Mouse (Mus musculus): ENCODE results near the gene Cdt1. TPM values are rescaled to one million over a fixed set of nuclear protein-coding genes. Genes with fewer than 3 reads are reported as not detected.

The Cdt1 gene
- polyA plus RNA-seq (2015; fragmentation: Nextera tagmentation; extraction: Ambion mirVana): 45.9 and 46.0 TPM in 2 replicates

GRCm38 (mm10) chr8:122567361-122568108, at the start of gene Cdt1:
Cdt1 (plus strand) TSS chr8:122568015.
- Histone ChIP-seq H3K27me3 (no peaks in the 10 kb centered on the region), H3K4me2 (peak within 1 kb of the TSS; percentile 90), H3K9ac (peak within 1 kb of the TSS; percentile 92), H3K27ac (replicated peaks) (peak within 1 kb of the TSS; percentile 90), H3K9me3 (replicated peaks) (no peaks in the 10 kb centered on the region), H3K4me1 (replicated peaks) (peaks cover 67% of the 10 kb centered on the region), H3K4me3 (replicated peaks) (peak within 1 kb of the TSS; percentile 88), H3K36me3 (replicated peaks) (peaks cover 37% of the 10 kb centered on the region)
- peak; percentile 94 for ATAC-seq (ENCODE audit: insufficient read depth)
- under 1% methylated on average over 62 of the region's 62 CpGs for WGBS (ENCODE audit: insufficient replicate concordance)

GRCm38 (mm10) chr8:122520611-122521010, 47.2 kb upstream of the Cdt1 start:
- no peak for ATAC-seq (ENCODE audit: insufficient read depth)
- H3K4me3 ChIP-seq (replicated peaks): no peak overlapping the region
- no peak overlapping the region; the same call in 1 of the 2 replicates for H3K9ac ChIP-seq
- H3K9me3 ChIP-seq (replicated peaks): no peaks in the 10 kb centered on the region
- no peak overlapping the region for H3K4me2 ChIP-seq
- peaks cover 91% of the 10 kb centered on the region for H3K4me1 ChIP-seq (replicated peaks)
- 54% methylated on average over 11 of the region's 11 CpGs for WGBS (ENCODE audit: insufficient replicate concordance)
- peaks cover 33% of the 10 kb centered on the region for H3K36me3 ChIP-seq (replicated peaks)
- H3K27ac ChIP-seq (replicated peaks): peak overlapping the region; percentile 59
- no peaks in the 10 kb centered on the region for H3K27me3 ChIP-seq

GRCm38 (mm10) chr8:122522796-122523651, 44.8 kb upstream of the Cdt1 start:
- Histone ChIP-seq H3K36me3 (replicated peaks) (peaks cover 29% of the 10 kb centered on the region), H3K4me3 (replicated peaks) (no peak overlapping the region; the same call in 1 of the 2 replicates), H3K4me1 (replicated peaks) (peaks cover 94% of the 10 kb centered on the region), H3K4me2 (peak overlapping the region; percentile 19), H3K9ac (no peak overlapping the region), H3K27me3 (no peaks in the 10 kb centered on the region), H3K27ac (replicated peaks) (peak overlapping the region; percentile 79), H3K9me3 (replicated peaks) (no peaks in the 10 kb centered on the region)
- 53% methylated on average over 14 of the region's 14 CpGs for WGBS (ENCODE audit: insufficient replicate concordance)
- no peak for ATAC-seq (ENCODE audit: insufficient read depth)

- Histone ChIP-seq H3K4me2 (peak overlapping the region; percentile 19), H3K9ac (0 out of 2 replicates have a peak overlapping the region, but pooled peaks have one; percentile 17), H3K9me3 (replicated peaks) (no peaks in the 10 kb centered on the region), H3K4me1 (replicated peaks) (peaks cover 88% of the 10 kb centered on the region), H3K36me3 (replicated peaks) (peaks cover 32% of the 10 kb centered on the region), H3K27me3 (no peaks in the 10 kb centered on the region), H3K27ac (replicated peaks) (peak overlapping the region; percentile 79), H3K4me3 (replicated peaks) (no peak overlapping the region; the same call in 1 of the 2 replicates)
- 47% methylated on average over 23 of the region's 23 CpGs for WGBS (ENCODE audit: insufficient replicate concordance)
- no peak for ATAC-seq (ENCODE audit: insufficient read depth)
These were observed 44.0 kb upstream of the Cdt1 start for GRCm38 (mm10) chr8:122523652-122524360.

GRCm38 (mm10) chr8:122524506-122524905, 43.3 kb upstream of the Cdt1 start:
- 83% methylated on average over 6 of the region's 6 CpGs for WGBS (ENCODE audit: insufficient replicate concordance)
- Histone ChIP-seq H3K9ac (peak overlapping the region; percentile 17; the same call in 1 of the 2 replicates), H3K27me3 (no peaks in the 10 kb centered on the region), H3K4me2 (peak overlapping the region; percentile 60), H3K4me3 (replicated peaks) (0 out of 2 replicates have a peak overlapping the region, but pooled peaks have one; percentile 17), H3K27ac (replicated peaks) (peak overlapping the region; percentile 79), H3K36me3 (replicated peaks) (peaks cover 38% of the 10 kb centered on the region), H3K9me3 (replicated peaks) (no peaks in the 10 kb centered on the region), H3K4me1 (replicated peaks) (peaks cover 81% of the 10 kb centered on the region)
- 0 out of 2 replicates have a peak, but pooled peaks have one; percentile 8 for ATAC-seq (ENCODE audit: insufficient read depth)

- Histone ChIP-seq H3K36me3 (replicated peaks) (peaks cover 42% of the 10 kb centered on the region), H3K4me1 (replicated peaks) (peaks cover 76% of the 10 kb centered on the region), H3K9ac (peak overlapping the region; percentile 43; the same call in 1 of the 2 replicates), H3K27me3 (no peaks in the 10 kb centered on the region), H3K27ac (replicated peaks) (peak overlapping the region; percentile 79), H3K4me3 (replicated peaks) (peak overlapping the region; percentile 17), H3K4me2 (peak overlapping the region; percentile 60), H3K9me3 (replicated peaks) (no peaks in the 10 kb centered on the region)
- WGBS (ENCODE audit: insufficient replicate concordance): 37% methylated on average over 6 of the region's 6 CpGs
- peak; percentile 85 for ATAC-seq (ENCODE audit: insufficient read depth)
These were observed 42.8 kb upstream of the Cdt1 start for GRCm38 (mm10) chr8:122525004-122525403.

GRCm38 (mm10) chr8:122526084-122526483, 41.7 kb upstream of the Cdt1 start:
- H3K9ac ChIP-seq: peak overlapping the region; percentile 43; the same call in 1 of the 2 replicates
- H3K4me2 ChIP-seq: peak overlapping the region; percentile 60
- no peaks in the 10 kb centered on the region for H3K27me3 ChIP-seq
- 63% methylated on average over 3 of the region's 3 CpGs for WGBS (ENCODE audit: insufficient replicate concordance)
- H3K4me1 ChIP-seq (replicated peaks): peaks cover 71% of the 10 kb centered on the region
- H3K9me3 ChIP-seq (replicated peaks): no peaks in the 10 kb centered on the region
- no peak overlapping the region for H3K4me3 ChIP-seq (replicated peaks)
- H3K27ac ChIP-seq (replicated peaks): peak overlapping the region; percentile 79
- ATAC-seq (ENCODE audit: insufficient read depth): no peak
- peaks cover 50% of the 10 kb centered on the region for H3K36me3 ChIP-seq (replicated peaks)

GRCm38 (mm10) chr8:122526526-122527170, 41.2 kb upstream of the Cdt1 start:
- Histone ChIP-seq H3K36me3 (replicated peaks) (peaks cover 56% of the 10 kb centered on the region), H3K4me3 (replicated peaks) (no peak overlapping the region), H3K27ac (replicated peaks) (peak overlapping the region; percentile 79), H3K9me3 (replicated peaks) (no peaks in the 10 kb centered on the region), H3K27me3 (no peaks in the 10 kb centered on the region), H3K9ac (peak overlapping the region; percentile 43; the same call in 1 of the 2 replicates), H3K4me2 (peak overlapping the region; percentile 13; the same call in 1 of the 2 replicates), H3K4me1 (replicated peaks) (peaks cover 75% of the 10 kb centered on the region)
- no peak for ATAC-seq (ENCODE audit: insufficient read depth)
- 59% methylated on average over 7 of the region's 7 CpGs for WGBS (ENCODE audit: insufficient replicate concordance)

GRCm38 (mm10) chr8:122527937-122528336, 39.9 kb upstream of the Cdt1 start:
- Histone ChIP-seq H3K36me3 (replicated peaks) (peaks cover 57% of the 10 kb centered on the region), H3K27me3 (no peaks in the 10 kb centered on the region), H3K9ac (no peak overlapping the region), H3K4me3 (replicated peaks) (no peak overlapping the region), H3K9me3 (replicated peaks) (no peaks in the 10 kb centered on the region), H3K27ac (replicated peaks) (no peak overlapping the region), H3K4me2 (no peak overlapping the region), H3K4me1 (replicated peaks) (peaks cover 75% of the 10 kb centered on the region)
- no peak for ATAC-seq (ENCODE audit: insufficient read depth)
- 87% methylated on average over 3 of the region's 3 CpGs for WGBS (ENCODE audit: insufficient replicate concordance)

- 86% methylated on average over 4 of the region's 4 CpGs for WGBS (ENCODE audit: insufficient replicate concordance)
- H3K9me3 ChIP-seq (replicated peaks): no peaks in the 10 kb centered on the region
- H3K27ac ChIP-seq (replicated peaks): 0 out of 2 replicates have a peak overlapping the region, but pooled peaks have one; percentile 3
- H3K36me3 ChIP-seq (replicated peaks): peaks cover 51% of the 10 kb centered on the region
- H3K9ac ChIP-seq: no peak overlapping the region
- H3K4me3 ChIP-seq (replicated peaks): no peak overlapping the region
- no peak for ATAC-seq (ENCODE audit: insufficient read depth)
- H3K27me3 ChIP-seq: no peaks in the 10 kb centered on the region
- peaks cover 73% of the 10 kb centered on the region for H3K4me1 ChIP-seq (replicated peaks)
- no peak overlapping the region for H3K4me2 ChIP-seq
These were observed 38.7 kb upstream of the Cdt1 start for GRCm38 (mm10) chr8:122529159-122529558.

Measured in liver, embryonic 15.5 days (tissue).